Mouse (Mus musculus) brain, embryonic 14.5 days (tissue): ENCODE results near the gene Fktn.

Experiments
- CTCF ChIP-seq: fragments of 200-500 bp; IDR thresholded peaks from 2 replicates; pipeline ENCODE4 v1.5.1; 2012; ENCODE audit warnings: inconsistent platforms, mild to moderate bottlenecking, moderate library complexity, borderline replicate concordance; ENCODE audit not compliant: insufficient read depth, insufficient read length; ENCODE audit errors: extremely low read depth
- POLR2A ChIP-seq: fragments of 200-500 bp; IDR thresholded peaks from 2 replicates; pipeline ENCODE4 v1.6.1; 2012; ENCODE audit warnings: mild to moderate bottlenecking, inconsistent platforms, borderline replicate concordance; ENCODE audit not compliant: poor library complexity, insufficient read depth, insufficient read length, severe bottlenecking; ENCODE audit errors: extremely low read depth

DNA sequence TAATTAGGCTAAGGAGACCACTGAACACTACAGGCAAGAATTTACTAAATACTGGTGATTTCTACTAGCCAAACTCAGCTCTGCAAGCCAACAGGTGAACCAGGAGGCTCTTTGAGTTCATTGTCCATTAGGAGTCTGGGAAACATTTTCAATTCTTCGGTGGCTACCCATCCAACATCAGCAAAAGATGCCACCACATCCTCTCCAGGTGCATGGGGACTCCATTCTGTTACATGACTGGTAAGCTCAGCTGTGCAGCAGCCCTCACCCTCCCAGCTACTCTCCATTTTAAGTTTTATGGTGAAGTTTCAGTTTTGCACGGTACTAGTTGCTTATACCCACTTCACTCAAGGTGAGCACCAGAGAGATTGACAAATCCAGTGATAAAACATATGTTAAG lies 3.8 kb upstream of the Fktn start:
- TF ChIP-seq CTCF (no peak), POLR2A (no peak)
